Mouse (Mus musculus): Measurements from ENCODE around the gene Ccdc59. TPM values are rescaled to one million over a fixed set of nuclear protein-coding genes. Genes with fewer than 3 reads are reported as not detected.

The Ccdc59 gene
- polyA plus RNA-seq, 1 experiment from 2014 or later, result 92.9 TPM

DNA sequence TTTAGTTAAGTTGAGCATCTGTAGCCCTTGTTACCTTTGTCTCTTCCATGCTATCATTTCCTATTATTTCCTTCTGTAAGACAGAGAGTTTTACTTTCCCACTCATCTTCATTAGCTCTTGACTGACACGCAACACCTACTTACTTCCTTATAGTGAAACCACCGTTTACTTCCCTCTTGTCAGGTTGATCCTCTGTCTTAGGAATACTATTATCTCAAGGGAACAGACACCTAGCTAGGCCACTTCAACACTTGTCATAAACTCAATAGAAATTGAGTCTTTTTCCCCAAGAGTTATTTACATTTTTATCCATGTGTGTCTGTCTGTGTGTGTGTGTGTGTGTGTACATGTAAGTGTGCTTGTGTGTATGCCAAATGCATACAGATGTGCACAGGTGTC lies 37.4 kb upstream of the Ccdc59 start:
- Histone ChIP-seq H3K9me3 (ENCODE audit: control insufficient read depth) (no peaks in the 10 kb centered on the region), H3K27ac (ENCODE audit: low read depth, low read length) (no peak overlapping the region), H3K4me2 (replicated peaks; ENCODE audit: low read depth) (no peak overlapping the region), H3K9ac (ENCODE audit: low read depth, low read length) (no peak overlapping the region), H3K27me3 (replicated peaks; ENCODE audit: control insufficient read depth, insufficient read depth, low read length) (no peaks in the 10 kb centered on the region), H3K36me3 (ENCODE audit: control insufficient read depth, insufficient read depth) (no peaks in the 10 kb centered on the region), H3K4me1 (replicated peaks; ENCODE audit: control insufficient read depth, insufficient read depth, low read length) (no peaks in the 10 kb centered on the region), H3K4me3 (ENCODE audit: low read depth, low read length) (no peak overlapping the region)
- 79% methylated on average over 2 of the region's 2 CpGs for WGBS
- ATAC-seq, result no peak
- no peak for TF ChIP-seq CTCF (IDR thresholded peaks at IDR 0.05; ENCODE audit: low read depth)

GRCm38 (mm10) chr10:105806259-105807010 lies 34.4 kb upstream of the Ccdc59 start:
- ATAC-seq, result no peak
- no peaks in the 10 kb centered on the region for H3K27me3 ChIP-seq (replicated peaks; ENCODE audit: control insufficient read depth, insufficient read depth, low read length)
- H3K4me1 ChIP-seq (replicated peaks; ENCODE audit: control insufficient read depth, insufficient read depth, low read length), result no peaks in the 10 kb centered on the region
- no peak overlapping the region for H3K9ac ChIP-seq (ENCODE audit: low read depth, low read length)
- no peak overlapping the region for H3K27ac ChIP-seq (ENCODE audit: low read depth, low read length)
- no peak for TF ChIP-seq CTCF (IDR thresholded peaks at IDR 0.05; ENCODE audit: low read depth)
- H3K4me2 ChIP-seq (replicated peaks; ENCODE audit: low read depth), result no peak overlapping the region
- WGBS, result 81% methylated on average over 7 of the region's 7 CpGs
- H3K4me3 ChIP-seq (ENCODE audit: low read depth, low read length), result no peak overlapping the region
- no peaks in the 10 kb centered on the region for H3K9me3 ChIP-seq (ENCODE audit: control insufficient read depth)
- H3K36me3 ChIP-seq (ENCODE audit: control insufficient read depth, insufficient read depth), result no peaks in the 10 kb centered on the region

- Histone ChIP-seq H3K9me3 (ENCODE audit: control insufficient read depth) (no peaks in the 10 kb centered on the region), H3K4me2 (replicated peaks; ENCODE audit: low read depth) (no peak overlapping the region), H3K27ac (ENCODE audit: low read depth, low read length) (no peak overlapping the region), H3K4me3 (ENCODE audit: low read depth, low read length) (no peak overlapping the region), H3K9ac (ENCODE audit: low read depth, low read length) (no peak overlapping the region), H3K27me3 (replicated peaks; ENCODE audit: control insufficient read depth, insufficient read depth, low read length) (no peaks in the 10 kb centered on the region), H3K4me1 (replicated peaks; ENCODE audit: control insufficient read depth, insufficient read depth, low read length) (no peaks in the 10 kb centered on the region), H3K36me3 (ENCODE audit: control insufficient read depth, insufficient read depth) (no peaks in the 10 kb centered on the region)
- 66% methylated on average over 10 of the region's 10 CpGs for WGBS
- peak; percentile 69 for TF ChIP-seq CTCF (IDR thresholded peaks at IDR 0.05; ENCODE audit: low read depth)
- ATAC-seq, result no peak
These were observed 6.1 kb upstream of the Ccdc59 start for GRCm38 (mm10) chr10:105834627-105835228.

- H3K36me3 ChIP-seq (ENCODE audit: control insufficient read depth, insufficient read depth), result peaks cover 9% of the 10 kb centered on the region; the same call in 1 of the 2 replicates
- H3K9me3 ChIP-seq (ENCODE audit: control insufficient read depth), result no peaks in the 10 kb centered on the region
- no peak overlapping the region for H3K9ac ChIP-seq (ENCODE audit: low read depth, low read length)
- 64% methylated on average over 7 of the region's 7 CpGs for WGBS
- peak overlapping the region; percentile 71 for H3K4me2 ChIP-seq (replicated peaks; ENCODE audit: low read depth)
- no peaks in the 10 kb centered on the region for H3K4me1 ChIP-seq (replicated peaks; ENCODE audit: control insufficient read depth, insufficient read depth, low read length)
- no peaks in the 10 kb centered on the region for H3K27me3 ChIP-seq (replicated peaks; ENCODE audit: control insufficient read depth, insufficient read depth, low read length)
- peak; percentile 47 for TF ChIP-seq CTCF (IDR thresholded peaks at IDR 0.05; ENCODE audit: low read depth)
- no peak for ATAC-seq
- no peak overlapping the region for H3K27ac ChIP-seq (ENCODE audit: low read depth, low read length)
- H3K4me3 ChIP-seq (ENCODE audit: low read depth, low read length), result peak overlapping the region; percentile 78; the same call in 1 of the 2 replicates
These were observed 1.7 kb downstream of the Ccdc59 start for GRCm38 (mm10) chr10:105842574-105842973.

GRCm38 (mm10) chr10:105850286-105850685 lies 9.4 kb downstream of the Ccdc59 start:
- no peak for ATAC-seq
- H3K4me3 ChIP-seq (ENCODE audit: low read depth, low read length), result no peak overlapping the region
- no peak overlapping the region for H3K9ac ChIP-seq (ENCODE audit: low read depth, low read length)
- H3K27me3 ChIP-seq (replicated peaks; ENCODE audit: control insufficient read depth, insufficient read depth, low read length), result no peaks in the 10 kb centered on the region
- peaks cover 23% of the 10 kb centered on the region; the same call in 1 of the 2 replicates for H3K36me3 ChIP-seq (ENCODE audit: control insufficient read depth, insufficient read depth)
- 0 out of 2 replicates have a peak, but pooled peaks have one; percentile 10 for TF ChIP-seq CTCF (IDR thresholded peaks at IDR 0.05; ENCODE audit: low read depth)
- H3K27ac ChIP-seq (ENCODE audit: low read depth, low read length), result no peak overlapping the region
- H3K4me2 ChIP-seq (replicated peaks; ENCODE audit: low read depth), result no peak overlapping the region
- H3K9me3 ChIP-seq (ENCODE audit: control insufficient read depth), result no peaks in the 10 kb centered on the region
- no peaks in the 10 kb centered on the region for H3K4me1 ChIP-seq (replicated peaks; ENCODE audit: control insufficient read depth, insufficient read depth, low read length)
- 74% methylated on average over 5 of the region's 5 CpGs for WGBS

DNA sequence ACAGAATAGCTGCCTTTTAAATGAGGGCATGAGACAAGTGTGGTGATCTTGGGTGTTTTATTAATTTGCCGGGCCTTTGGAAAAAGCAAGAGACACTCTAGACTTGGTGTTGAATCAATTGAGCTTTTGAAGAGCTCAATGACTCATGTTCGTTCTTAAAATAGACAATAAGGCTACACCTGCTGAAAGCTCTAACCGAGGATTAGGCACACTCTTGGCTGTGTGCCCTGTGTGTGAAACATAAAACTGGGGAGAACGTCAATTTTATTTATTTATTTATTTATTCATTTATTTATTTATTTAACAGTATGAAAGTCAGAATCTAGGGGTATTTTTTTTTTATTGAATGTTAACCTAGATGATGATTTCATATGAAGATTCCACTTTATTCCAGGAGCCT lies 10.3 kb downstream of the Ccdc59 start:
- H3K4me2 ChIP-seq (replicated peaks; ENCODE audit: low read depth), result no peak overlapping the region
- no peaks in the 10 kb centered on the region for H3K27me3 ChIP-seq (replicated peaks; ENCODE audit: control insufficient read depth, insufficient read depth, low read length)
- H3K9ac ChIP-seq (ENCODE audit: low read depth, low read length), result no peak overlapping the region
- TF ChIP-seq CTCF (IDR thresholded peaks at IDR 0.05; ENCODE audit: low read depth), result no peak
- no peak overlapping the region for H3K27ac ChIP-seq (ENCODE audit: low read depth, low read length)
- H3K4me3 ChIP-seq (ENCODE audit: low read depth, low read length), result no peak overlapping the region
- H3K9me3 ChIP-seq (ENCODE audit: control insufficient read depth), result no peaks in the 10 kb centered on the region
- no peaks in the 10 kb centered on the region for H3K4me1 ChIP-seq (replicated peaks; ENCODE audit: control insufficient read depth, insufficient read depth, low read length)
- no peak for ATAC-seq
- H3K36me3 ChIP-seq (ENCODE audit: control insufficient read depth, insufficient read depth), result peaks cover 23% of the 10 kb centered on the region; the same call in 1 of the 2 replicates
- 78% methylated on average over 4 of the region's 4 CpGs for WGBS
